Mouse (Mus musculus) gastrocnemius, postnatal 14 days (tissue): ENCODE data around the gene Gdap2. TPM values are rescaled to one million over a fixed set of nuclear protein-coding genes. Genes with fewer than 3 reads are reported as not detected.

Experiments used
- DNase-seq: peaks from one replicate; pipeline ENCODE4 v3.0.0; 2021; ENCODE audit warnings: mixed read lengths
- intact Hi-C: fragments of 180-260 bp; cut with DNase I; formaldehyde crosslinking; loops from one replicate; pipeline ENCODE4 v1.15.1; 2025; ENCODE audit warnings: low total_unique reads
- long read RNA-seq, 2 experiments: library from polyadenylated mRNA; stranded (forward); transcript quantifications; one replicate each; pipeline ENCODE4 v2.0.0; 2021
- total RNA-seq, 2 experiments: library from RNA; stranded (reverse); gene quantifications; 2 replicates each; pipeline ENCODE4 v1.2.3; 2021

Gene Gdap2
- 1 to 10 TPM; 5.6 to 5.9 TPM for total RNA-seq
- long read RNA-seq, experiment 1, transcript Gdap2-201 (14 exons, 3,008 nt) = major isoform, 7 of 9 reads
- long read RNA-seq, experiment 1, partial matches to known transcripts = 0 of 9 reads
- long read RNA-seq, experiment 1, other reads (novel, unspliced or antisense) = 2 of 9 reads
- long read RNA-seq, experiment 2, transcript Gdap2-201 (14 exons, 3,008 nt) = major isoform, 9 of 11 reads
- long read RNA-seq, experiment 2, partial matches to known transcripts = 0 of 11 reads
- long read RNA-seq, experiment 2, other reads (novel, unspliced or antisense) = 1 of 11 reads

DNA sequence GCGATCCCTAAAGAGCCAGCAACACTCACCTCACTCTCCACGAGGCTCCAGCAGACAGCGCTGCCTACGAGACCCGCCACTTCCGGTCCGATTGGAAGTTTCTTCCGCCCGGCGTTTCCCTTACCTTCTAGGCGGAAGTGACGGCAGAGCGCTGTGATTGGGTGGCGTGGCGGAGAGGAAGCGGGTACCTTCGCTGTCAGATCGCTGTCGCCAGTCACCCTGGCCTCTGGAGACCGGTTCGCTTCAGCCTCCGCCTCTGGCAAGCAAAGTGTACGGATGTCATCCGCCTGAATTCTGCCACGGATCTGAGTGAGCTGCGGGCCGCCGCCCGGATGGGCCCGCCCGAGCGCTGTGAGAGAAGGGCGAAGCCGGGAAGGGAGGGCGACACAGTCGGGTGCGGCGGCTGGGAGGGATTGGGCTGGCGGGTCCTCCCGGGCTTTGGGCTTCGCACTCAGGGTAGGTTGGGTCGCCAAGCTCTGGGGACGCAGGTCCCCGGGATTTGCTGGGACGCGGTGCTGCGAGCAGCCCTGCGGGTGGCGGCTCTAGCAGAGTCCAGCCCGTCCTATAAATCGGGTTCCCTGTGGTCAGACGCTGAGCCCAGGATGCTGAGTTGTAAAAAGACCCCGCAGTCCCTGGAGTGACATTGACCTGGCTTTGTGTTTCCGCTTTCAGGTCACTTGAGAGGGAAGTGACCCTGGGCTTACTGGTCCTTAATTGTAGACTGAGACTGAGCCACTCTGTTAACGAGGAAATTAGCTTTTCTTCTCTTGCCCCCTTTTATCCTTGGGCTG lies at the start of gene Gdap2, which contains the start of gene Wdr3:
Gene Gdap2, plus strand, starts transcription at position 67 of the 791 bp plus-strand sequence.
Gene Wdr3, minus strand, starts transcription at position 93 of the 791 bp plus-strand sequence.
- peak; percentile 94 for DNase-seq
- intact Hi-C loops = no loop called here

DNA sequence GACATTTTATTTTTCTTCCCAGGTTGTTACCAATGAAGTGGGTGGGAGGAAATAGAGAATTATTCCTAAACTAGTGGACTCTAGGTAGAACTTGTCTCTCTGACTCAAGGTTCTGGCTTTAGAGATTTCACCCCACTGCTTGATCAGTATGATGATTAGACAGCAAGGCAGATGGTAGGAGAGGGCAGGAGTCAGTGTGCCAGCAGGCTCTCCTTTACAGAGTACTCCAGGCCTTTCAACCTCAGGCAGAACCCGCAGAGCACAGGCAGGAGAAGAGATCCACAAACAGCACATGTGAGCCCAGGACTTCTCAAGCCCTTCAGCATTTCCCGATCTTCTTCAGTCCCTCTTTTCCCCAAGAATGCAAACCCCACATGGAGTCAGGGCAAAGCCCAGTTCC lies 43.5 kb upstream of the Gdap2 start:
- no peak for DNase-seq
- intact Hi-C loops = no loop called here

DNA sequence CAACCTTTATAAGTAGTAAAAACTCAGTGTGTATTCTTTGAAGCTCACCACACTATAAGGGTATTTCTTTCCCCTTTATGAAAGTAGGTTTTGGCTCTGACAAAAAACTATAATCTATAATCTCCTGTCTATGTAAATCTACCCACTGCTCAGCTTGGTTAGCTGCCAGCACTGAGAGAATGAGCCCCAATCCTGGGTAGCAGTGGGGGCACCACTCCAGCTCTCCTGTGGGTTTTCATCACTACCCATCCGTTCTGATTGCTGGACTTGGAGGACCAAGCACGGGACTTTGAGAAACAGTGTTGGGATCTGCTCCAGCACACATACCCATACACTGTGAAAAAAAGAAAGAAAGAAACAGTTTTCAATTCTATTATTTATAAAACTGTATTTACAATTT lies 40.2 kb upstream of the Gdap2 start:
- intact Hi-C loops = no loop called here

DNA sequence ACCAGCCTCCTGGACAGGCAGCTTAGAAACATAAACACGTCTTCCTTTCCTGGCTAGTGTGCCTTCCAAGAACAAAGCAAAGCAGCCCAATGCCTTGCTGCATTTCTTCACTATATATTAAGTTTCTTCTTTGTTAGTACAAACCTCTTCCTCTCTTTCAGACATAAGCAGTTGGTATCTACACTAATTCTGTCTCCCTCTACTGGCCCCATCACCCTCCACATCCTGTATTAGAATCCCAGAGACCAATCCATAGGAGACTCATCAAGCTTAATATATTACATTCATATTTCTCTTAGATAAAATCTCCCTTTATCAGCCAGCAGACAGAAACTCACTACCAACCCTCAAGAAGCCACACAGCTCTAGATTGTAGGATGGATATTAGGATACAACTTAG lies 39.7 kb upstream of the Gdap2 start:
- intact Hi-C loops = no loop called here
- no peak for DNase-seq

More for the DNA sequence above, 40.2 kb upstream of the Gdap2 start:
- no peak for DNase-seq

DNA sequence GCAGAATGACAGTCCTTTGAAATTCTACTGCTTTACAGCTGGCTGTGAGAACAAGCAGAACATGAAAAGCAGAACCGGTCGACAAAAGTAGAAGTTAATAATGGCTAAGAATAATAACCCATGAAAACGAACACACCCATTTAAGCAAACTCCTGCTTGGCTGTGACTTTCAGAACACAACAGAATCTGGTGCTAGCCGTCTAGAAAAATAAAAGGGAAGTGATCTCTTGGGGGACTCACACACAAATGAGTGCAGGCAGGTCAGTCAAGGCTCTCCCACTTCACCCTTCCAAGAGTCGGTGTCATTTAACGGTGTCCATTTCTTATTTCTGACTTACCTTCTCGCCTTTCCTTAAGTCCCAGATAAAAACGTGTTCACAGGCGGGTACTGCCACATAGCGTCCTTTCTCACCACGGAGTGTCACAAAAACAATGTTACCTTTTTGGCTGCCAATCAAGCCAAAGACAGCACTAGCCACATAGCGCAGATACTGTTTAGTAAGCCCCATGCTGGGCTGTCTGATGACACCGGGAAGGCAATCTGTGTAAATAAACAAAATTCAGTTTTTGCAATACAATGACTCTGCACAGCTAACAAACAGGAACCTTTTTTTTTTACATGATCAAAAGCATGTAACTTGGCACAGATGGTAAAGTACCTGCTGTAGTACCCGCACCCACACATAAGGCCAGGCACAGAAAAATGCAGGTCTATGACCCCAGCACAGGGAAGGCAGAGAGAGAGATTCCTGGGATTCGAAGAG lies 1.3 kb upstream of the Gdap2 start:
- no peak for DNase-seq
- intact Hi-C loops = no loop called here

DNA sequence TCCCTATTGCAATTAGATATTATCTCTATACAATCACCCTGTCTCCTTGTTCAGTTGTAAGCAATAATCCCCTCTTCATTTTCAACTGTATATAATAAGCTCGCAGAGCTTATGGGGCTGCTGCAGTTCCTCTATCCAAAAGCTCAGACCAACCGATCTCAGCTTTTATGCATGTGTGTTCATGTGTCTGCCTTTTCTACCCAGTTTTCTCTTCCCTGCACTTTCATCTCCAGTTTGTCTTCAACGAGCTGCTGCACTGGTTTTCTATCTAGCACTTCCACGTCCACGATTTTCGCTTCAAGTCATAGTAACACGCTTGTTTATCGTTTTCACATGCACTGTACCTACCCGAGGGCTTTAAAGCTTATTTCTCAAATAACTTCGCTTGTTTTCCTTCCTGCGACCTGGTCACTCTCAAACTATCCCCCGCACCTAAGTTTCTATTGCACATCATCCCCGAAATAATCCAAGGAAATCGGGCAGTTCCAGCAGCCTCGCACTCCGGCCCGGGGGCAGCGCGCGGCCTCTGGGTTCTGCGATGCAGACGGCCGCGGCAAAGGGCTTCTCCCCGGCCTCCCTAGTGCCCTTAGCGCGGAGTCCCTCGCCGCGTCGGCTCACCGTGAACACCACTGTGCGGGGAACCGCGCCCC lies 391 bp upstream of the Gdap2 start:
- no peak for DNase-seq
- intact Hi-C loops = no loop called here

DNA sequence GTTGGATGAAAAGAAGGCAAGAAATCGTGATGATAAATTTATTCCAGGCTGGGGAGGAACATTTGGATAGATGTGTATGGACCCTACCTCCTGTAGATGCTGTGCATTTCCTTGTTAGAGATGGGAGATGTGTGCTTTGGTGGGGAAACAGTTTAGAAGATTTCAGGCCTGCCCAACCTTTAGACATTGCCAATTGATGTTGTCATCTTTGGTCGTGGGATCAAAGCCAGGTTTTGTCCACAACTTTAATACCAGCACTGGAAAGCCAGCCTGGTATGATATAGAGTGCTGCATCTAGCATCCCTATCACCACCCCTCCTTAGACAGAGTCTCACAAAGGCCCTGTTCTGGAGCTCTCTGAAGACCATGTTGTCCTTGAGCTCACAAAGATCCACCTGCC lies 1.4 kb downstream of the Gdap2 start:
- no peak for DNase-seq
- intact Hi-C loops = no loop called here

DNA sequence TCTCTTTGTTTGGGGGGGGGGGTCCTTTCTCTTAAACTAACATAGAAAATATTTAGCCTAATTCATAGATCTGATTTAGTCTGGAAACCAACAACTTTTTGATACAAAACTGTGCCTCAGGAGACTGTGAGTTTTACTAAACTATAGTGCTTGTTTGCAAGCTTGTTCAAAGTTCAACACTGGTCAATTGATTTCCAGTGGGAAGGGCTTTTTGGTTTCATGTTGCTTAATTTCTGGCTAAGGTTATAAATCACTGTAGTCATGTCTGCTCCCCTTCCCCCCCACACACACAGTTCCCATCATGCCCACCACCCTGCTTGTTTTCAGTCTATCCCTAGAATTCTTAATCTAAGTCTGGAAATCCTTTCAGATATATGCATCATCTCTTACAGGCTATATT lies 2.8 kb downstream of the Gdap2 start:
- DNase-seq = no peak
- intact Hi-C loops = no loop called here

DNA sequence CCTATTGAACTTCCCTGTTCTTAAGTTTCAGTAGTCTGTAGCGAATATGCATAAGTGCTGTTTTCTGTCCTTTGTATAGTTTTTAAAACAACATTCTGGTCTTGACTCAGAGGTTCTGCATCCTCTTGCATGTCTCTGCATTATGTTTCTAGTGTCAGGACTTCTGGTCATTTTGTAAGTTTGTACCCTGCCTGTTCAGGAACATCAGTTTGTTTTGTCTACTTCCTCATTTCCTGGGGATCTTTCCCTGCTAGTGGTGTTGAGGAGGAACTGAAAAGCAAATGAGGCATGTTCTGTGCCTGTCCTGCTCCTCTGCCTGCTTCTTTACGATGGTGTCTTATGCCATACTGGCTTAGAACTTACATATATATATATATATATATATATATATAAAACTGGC lies 13.8 kb downstream of the Gdap2 start:
- intact Hi-C loops = no loop called here

DNA sequence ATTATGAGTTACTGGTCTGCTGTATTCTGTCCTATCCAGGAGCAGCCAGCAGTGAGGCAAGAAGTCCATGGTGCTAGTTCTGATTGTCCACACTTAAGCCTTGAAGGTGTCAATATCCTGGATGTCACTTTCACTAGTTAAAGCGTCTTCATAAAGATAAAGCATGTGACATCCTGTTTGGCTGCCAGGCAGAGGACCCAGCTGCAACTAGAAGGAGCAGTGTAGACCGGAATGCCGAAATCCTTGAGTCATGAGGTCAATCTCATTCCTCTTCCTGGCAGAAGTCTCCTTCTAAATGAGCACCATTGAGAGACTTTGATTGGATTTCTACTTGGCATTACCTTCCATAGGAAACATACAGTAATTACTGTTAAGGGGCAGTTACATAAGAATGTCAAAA lies 18.3 kb downstream of the Gdap2 start:
- intact Hi-C loops = no loop called here
- no peak for DNase-seq

More for the DNA sequence above, 13.8 kb downstream of the Gdap2 start:
- DNase-seq = no peak

DNA sequence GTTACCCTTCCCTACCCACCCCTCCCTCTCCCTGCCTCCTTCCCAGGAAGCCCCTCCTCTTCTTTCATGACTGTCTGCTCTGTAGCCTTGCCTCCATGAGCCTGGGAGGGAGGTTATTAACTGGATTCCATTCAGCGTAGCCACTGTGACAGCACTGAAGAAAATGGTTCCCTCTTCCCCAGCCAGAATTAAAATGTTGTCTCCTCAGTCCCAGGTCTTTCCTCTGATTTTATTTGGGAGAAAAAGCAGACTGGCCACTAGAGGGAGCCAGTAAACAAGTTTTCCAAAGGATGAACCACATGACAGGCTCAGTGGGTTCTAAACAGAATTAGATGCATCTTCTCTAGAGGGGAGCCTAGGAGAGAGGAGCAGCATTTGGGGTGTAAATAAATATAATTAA lies 27.3 kb downstream of the Gdap2 start:
- intact Hi-C loops = no loop called here
- peak; percentile 20 for DNase-seq

DNA sequence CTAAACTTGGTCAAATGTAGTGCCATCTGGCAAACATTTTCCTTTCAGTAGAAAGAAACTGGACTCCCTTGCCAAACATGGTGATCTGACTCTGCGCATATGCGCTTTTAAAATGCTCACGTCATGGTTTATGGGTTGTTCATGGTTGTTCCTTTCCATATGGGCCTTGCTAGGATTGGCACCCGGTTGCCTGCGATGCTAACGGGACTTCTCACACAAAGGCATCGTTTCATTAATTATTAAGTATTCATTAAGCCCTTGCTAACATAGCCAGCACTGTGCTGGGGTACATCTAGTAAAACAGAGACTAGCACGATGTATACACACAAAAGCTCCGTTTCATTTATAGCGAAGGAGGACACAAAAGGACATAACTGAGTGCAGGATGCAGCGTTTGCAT lies 27.7 kb downstream of the Gdap2 start:
- intact Hi-C loops = no loop called here
- no peak for DNase-seq

DNA sequence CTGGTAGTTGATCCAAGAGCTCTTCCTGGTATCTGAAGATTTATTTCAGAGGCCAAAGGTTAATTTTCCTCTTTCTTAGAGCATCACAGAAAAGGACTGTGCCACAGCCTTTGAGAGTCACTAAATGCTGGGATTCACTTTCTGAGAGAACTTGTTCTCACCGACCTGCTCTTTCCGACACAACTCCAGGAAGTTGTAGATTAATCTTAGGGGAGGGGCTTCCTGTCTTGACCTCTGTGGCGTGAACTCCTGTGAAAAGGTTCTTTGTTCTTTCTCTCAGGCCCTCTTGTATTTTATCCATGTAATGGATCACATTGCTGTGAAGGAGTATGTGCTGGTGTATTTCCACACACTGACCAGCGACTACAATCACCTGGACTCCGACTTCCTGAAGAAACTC lies 32.0 kb downstream of the Gdap2 start:
- intact Hi-C loops = no loop called here
- DNase-seq = no peak

DNA sequence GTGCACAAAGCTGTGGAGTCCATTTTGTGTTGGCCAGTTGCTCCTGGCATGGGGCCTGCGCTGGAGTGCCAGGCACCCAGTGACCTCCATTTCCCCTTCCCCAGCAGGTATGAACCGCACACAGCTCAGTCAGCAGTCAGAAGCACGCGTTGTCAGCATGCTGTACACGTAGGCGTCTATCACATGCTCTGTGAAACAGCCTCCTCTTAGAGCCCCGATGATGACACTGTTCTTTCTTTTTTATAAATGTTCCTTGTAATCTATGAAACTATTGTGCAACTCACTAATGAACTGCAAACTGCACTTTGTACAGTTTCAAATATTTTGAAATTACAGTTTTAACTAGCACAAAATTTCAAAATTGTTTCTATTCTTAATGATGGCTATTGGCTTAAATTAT lies 39.4 kb downstream of the Gdap2 start:
- intact Hi-C loops = no loop called here
- DNase-seq = no peak

DNA sequence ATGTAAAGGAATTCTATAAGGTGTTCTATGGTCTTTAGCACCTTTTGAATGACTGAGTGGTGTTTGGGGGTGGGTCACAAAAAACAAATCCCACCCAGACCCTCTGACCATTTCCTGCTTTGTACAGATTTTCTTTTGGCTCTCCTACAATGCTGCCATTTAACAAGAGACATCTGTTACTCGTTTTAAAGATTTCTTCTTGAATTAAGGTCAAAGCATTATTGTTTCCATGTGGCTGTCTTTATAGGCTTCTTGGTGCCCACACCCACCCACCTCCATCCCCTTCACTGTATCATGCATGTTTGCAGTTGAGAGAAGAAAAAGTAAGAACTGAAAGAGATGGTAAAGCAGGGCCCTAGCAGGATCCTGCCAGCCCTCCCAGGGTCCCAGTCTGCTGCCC lies 44.8 kb downstream of the Gdap2 start:
- intact Hi-C loops = no loop called here
- DNase-seq = no peak

DNA sequence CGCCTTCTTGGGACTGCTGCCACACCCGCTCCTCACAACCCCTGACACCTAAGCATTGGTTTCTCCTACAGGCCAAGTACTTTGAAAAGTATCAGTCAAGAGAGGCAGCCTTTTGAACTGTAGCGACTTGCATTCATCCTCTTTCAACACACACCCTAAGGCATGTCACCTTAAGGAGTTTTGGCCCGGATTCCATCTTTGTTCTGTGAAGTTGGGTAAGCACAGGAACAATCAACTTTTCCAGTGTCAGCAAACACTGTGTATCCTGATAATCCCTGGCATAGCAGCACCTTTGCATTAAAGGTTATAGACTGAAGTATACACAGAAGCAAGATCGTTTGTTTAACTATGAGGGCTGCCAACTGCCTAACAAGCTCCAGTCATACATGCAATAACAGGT lies 53.3 kb downstream of the Gdap2 start:
- DNase-seq = no peak
- intact Hi-C loops = no loop called here

DNA sequence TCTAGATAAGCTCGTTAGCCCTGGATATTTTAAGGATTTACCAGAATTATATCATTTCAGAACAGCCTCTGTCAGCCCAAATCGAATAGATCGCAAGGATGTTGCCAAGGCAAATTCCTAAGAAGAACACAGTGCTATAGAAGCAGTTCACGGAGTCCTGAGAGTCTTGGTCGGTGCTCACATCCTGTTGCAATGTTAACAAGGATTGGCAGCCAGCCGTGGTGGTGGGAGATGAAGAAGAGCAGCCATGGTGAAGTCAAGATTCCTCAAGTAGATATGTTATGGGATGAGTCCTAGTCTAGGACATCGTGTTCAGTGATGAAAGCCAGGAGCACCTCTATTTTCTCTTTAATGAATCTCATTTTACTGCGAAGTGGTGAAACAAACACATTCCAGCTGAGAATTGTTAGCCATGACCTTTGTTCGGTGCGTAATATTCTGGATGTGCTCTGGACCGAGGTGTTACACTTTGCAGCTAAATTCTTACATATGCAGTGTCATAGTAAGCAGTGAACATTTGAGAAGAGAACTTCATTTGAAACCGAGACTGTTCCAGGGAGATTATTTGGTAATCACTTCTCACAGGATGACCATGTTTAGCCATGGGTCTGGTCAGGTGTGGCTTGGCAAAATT lies 63.3 kb downstream of the Gdap2 start:
- intact Hi-C loops = no loop called here
- no peak for DNase-seq

DNA sequence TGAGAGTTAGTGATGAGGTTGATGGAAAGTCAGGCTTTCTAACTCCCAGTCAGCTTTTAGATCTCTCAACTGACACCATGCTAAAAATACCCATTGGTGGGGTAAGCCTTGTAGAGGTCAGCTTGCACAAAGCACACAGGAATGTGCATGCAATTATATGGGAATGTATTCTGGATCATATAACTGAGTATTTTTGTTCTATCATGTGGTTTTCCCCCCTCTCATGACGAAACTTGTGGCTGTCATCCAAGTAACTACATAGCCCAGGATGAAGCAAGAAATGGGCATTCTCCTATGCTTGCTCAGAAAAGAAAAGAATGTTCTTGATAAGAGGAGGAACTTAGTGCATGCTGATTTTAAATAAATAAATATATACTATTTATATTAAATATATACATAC lies 65.3 kb downstream of the Gdap2 start:
- no peak for DNase-seq

DNA sequence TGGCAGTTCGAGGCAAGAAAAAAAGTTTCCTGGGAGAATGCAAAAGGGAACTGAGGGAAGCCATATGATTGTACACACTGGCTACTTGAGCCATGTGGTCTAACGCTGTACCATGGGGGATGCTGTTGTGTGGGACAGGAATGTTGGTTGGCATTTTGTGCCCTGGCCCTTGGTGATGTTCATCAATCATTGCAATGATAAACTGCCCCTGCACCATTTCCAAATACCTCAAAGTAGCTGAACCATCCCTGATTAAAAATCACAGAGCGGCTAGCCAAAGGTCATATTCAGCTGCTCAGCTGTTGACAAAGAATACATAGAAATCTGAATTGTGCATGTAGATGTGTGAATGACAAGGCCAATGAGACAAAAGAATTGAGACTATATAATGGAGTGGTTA lies 66.8 kb downstream of the Gdap2 start:
- intact Hi-C loops = no loop called here
- DNase-seq = no peak

More for the DNA sequence above, 65.3 kb downstream of the Gdap2 start:
- intact Hi-C loops = no loop called here
